Mouse (Mus musculus): ENCODE results near the gene Cacna1d. TPM values are rescaled to one million over a fixed set of nuclear protein-coding genes. Genes with fewer than 3 reads are reported as not detected.

The Cacna1d gene
- total and polyA plus RNA-seq, 3 experiments, result not detected

DNA sequence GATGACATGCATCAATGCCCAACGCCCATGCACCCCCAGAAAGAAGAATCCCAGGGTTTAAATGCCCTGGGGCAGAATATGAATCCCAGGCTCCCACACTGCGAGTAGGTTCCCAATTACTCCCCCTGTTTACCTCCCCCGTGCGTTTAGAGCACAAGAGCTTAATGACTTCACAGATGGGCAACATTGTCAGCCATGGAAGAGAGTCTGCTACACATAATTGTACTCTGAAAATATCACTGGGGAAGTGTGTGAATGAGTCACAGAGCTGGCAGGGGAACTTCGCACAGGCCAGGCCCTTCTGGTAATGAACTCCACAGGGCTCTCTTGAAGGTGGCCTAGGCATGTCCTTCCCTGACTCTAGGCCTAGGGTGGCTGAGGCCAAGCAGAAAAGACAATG, 125.4 kb downstream of the Cacna1d start:
- no peak overlapping the region for H3K4me3 ChIP-seq (ENCODE audit: control insufficient read depth in 1 of 2, insufficient read depth in 1 of 2, low read depth in 2 of 2, low read length in 2 of 2)
- H3K9ac ChIP-seq (ENCODE audit: control insufficient read depth, low read depth, low read length, poor library complexity, severe bottlenecking), result no peak overlapping the region
- no peaks in the 10 kb centered on the region for H3K36me3 ChIP-seq (ENCODE audit: control insufficient read depth in 1 of 2, insufficient read depth in 2 of 2, low read length in 2 of 2)
- TF ChIP-seq CHD2 (IDR thresholded peaks at IDR 0.05; ENCODE audit: low read length) (no peak), MYB (IDR thresholded peaks at IDR 0.05; ENCODE audit: low read depth, low read length) (no peak), ZNF384 (IDR thresholded peaks at IDR 0.05; ENCODE audit: low read depth, low read length) (no peak), TCF12 (IDR thresholded peaks at IDR 0.05; ENCODE audit: low read depth, low read length) (no peak), POLR2A (IDR thresholded peaks at IDR 0.05; ENCODE audit: control insufficient read depth in 1 of 2, insufficient read depth in 1 of 2, low read depth in 1 of 2, low read length in 2 of 2, poor library complexity in 1 of 2) (no peak), RAD21 (IDR thresholded peaks at IDR 0.05; ENCODE audit: low read depth, low read length) (no peak), CTCF (IDR thresholded peaks at IDR 0.05 in 2 of 3, conservative IDR thresholded peaks at IDR 0.05 in 1 of 3; ENCODE audit: control insufficient read depth in 1 of 3, insufficient read depth in 1 of 3, low read depth in 2 of 3, low read length in 3 of 3, poor library complexity in 1 of 3, severe bottlenecking in 1 of 3) (no peak), HCFC1 (IDR thresholded peaks at IDR 0.05; ENCODE audit: low read depth, low read length) (no peak), TAL1 (IDR thresholded peaks at IDR 0.05; ENCODE audit: low read length) (no peak), UBTF (IDR thresholded peaks at IDR 0.05; ENCODE audit: borderline replicate concordance, insufficient read depth, low read depth, low read length) (no peak), EP300 (IDR thresholded peaks at IDR 0.05; ENCODE audit: low read depth in 1 of 2, low read length in 2 of 2) (no peak), POLR2AphosphoS2 (IDR thresholded peaks at IDR 0.05; ENCODE audit: low read length) (no peak), BHLHE40 (IDR thresholded peaks at IDR 0.05; ENCODE audit: borderline replicate concordance, low read depth, low read length) (no peak), ETS1 (IDR thresholded peaks at IDR 0.05; ENCODE audit: low read depth, low read length) (no peak), JUND (IDR thresholded peaks at IDR 0.05; ENCODE audit: low read depth, low read length) (no peak), TBP (IDR thresholded peaks at IDR 0.05; ENCODE audit: low read depth, low read length) (no peak), KAT2A (conservative IDR thresholded peaks at IDR 0.05; ENCODE audit: low read depth, low read length) (no peak), MAFK (IDR thresholded peaks at IDR 0.05; ENCODE audit: borderline replicate concordance, low read depth, low read length) (no peak)
- H3K4me1 ChIP-seq (ENCODE audit: control insufficient read depth in 1 of 2, insufficient read depth in 2 of 2, low read length in 2 of 2), result no peaks in the 10 kb centered on the region
- no peak for DNase-seq (ENCODE audit: low read depth, low spot score)
- no peaks in the 10 kb centered on the region; a peak in 1 of 4 replicates for H3K27me3 ChIP-seq (ENCODE audit: control insufficient read depth in 1 of 2, insufficient read depth in 2 of 2, low read length in 2 of 2)
- no peak overlapping the region for H3K27ac ChIP-seq (ENCODE audit: control insufficient read depth, low read depth, low read length)
- H3K79me2 ChIP-seq (ENCODE audit: control insufficient read depth, insufficient read depth, low read length, poor library complexity), result no peaks in the 10 kb centered on the region
- H3K9me3 ChIP-seq (replicated peaks; ENCODE audit: insufficient read depth, low read length), result no peaks in the 10 kb centered on the region

DNA sequence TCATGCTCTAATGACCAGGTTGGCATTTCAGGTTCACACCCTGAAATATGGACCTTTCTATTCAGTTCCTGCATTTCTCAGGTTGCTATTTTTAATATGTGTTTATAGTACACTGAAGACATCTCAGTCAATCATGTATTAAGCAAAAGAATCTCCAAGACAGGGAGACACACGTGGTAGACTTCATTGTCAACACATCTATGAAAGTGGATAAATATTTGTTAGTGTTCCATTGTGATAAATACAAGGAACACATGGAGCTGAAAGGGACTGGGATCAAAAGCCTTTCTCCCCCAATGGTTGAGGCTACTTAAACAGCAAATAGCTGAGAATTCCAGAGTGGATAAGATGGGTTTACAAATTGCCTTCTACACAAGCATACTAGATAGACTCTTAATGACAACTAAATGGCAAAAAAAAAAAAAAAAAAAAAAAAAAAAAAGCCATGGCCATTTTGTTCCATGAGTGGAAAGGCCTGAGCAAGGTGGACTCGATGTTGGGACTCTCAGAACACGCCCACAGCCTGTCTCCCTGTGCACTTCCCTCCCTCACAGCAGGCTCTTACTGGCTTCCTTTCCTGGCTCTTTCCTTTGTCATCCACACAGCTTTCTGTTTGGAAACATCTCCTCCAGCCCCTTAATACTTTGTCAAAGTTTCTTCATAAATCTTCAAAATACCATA, 127.6 kb downstream of the Cacna1d start:
- Histone ChIP-seq H3K4me1 (ENCODE audit: control insufficient read depth in 1 of 2, insufficient read depth in 2 of 2, low read length in 2 of 2) (no peaks in the 10 kb centered on the region), H3K9ac (ENCODE audit: control insufficient read depth, low read depth, low read length, poor library complexity, severe bottlenecking) (no peak overlapping the region), H3K36me3 (ENCODE audit: control insufficient read depth in 1 of 2, insufficient read depth in 2 of 2, low read length in 2 of 2) (no peaks in the 10 kb centered on the region), H3K79me2 (ENCODE audit: control insufficient read depth, insufficient read depth, low read length, poor library complexity) (no peaks in the 10 kb centered on the region), H3K9me3 (replicated peaks; ENCODE audit: insufficient read depth, low read length) (no peaks in the 10 kb centered on the region), H3K27ac (ENCODE audit: control insufficient read depth, low read depth, low read length) (no peak overlapping the region), H3K27me3 (ENCODE audit: control insufficient read depth in 1 of 2, insufficient read depth in 2 of 2, low read length in 2 of 2) (no peaks in the 10 kb centered on the region; a peak in 1 of 4 replicates), H3K4me3 (ENCODE audit: control insufficient read depth in 1 of 2, insufficient read depth in 1 of 2, low read depth in 2 of 2, low read length in 2 of 2) (no peak overlapping the region)
- DNase-seq (ENCODE audit: low read depth, low spot score), result no peak
- TF ChIP-seq RAD21 (IDR thresholded peaks at IDR 0.05; ENCODE audit: low read depth, low read length) (no peak), E2F4 (IDR thresholded peaks at IDR 0.05; ENCODE audit: borderline replicate concordance, low read depth, low read length) (no peak), ELF1 (IDR thresholded peaks at IDR 0.05; ENCODE audit: low read depth, low read length) (no peak), UBTF (IDR thresholded peaks at IDR 0.05; ENCODE audit: borderline replicate concordance, insufficient read depth, low read depth, low read length) (no peak), USF2 (IDR thresholded peaks at IDR 0.05; ENCODE audit: borderline replicate concordance in 1 of 2, insufficient read depth in 1 of 2, low read depth in 1 of 2, low read length in 2 of 2) (no peak), TAL1 (IDR thresholded peaks at IDR 0.05; ENCODE audit: low read length) (no peak), GATA1 (IDR thresholded peaks at IDR 0.05; ENCODE audit: low read depth, low read length) (no peak), POLR2AphosphoS2 (IDR thresholded peaks at IDR 0.05; ENCODE audit: low read length) (no peak), MAFK (IDR thresholded peaks at IDR 0.05; ENCODE audit: borderline replicate concordance, low read depth, low read length) (no peak), ZKSCAN1 (IDR thresholded peaks at IDR 0.05; ENCODE audit: low read depth, low read length) (no peak), SMC3 (IDR thresholded peaks at IDR 0.05; ENCODE audit: low read depth, low read length) (no peak)

All from MEL (cell line).